Mouse (Mus musculus) intestine, embryonic 16.5 days (tissue): ENCODE results near the gene Pip4k2c. TPM values are rescaled to one million over a fixed set of nuclear protein-coding genes. Genes with fewer than 3 reads are reported as not detected.
A peak's percentile ranks its signal among the peaks of the same experiment; 100 is the strongest.

Experiments used
- ATAC-seq: fragments of 200-750 bp; cut with Nextera tagmentation; 2 replicates; pipeline ENCODE4 v1.8.0; 2017; ENCODE audit warnings: moderate TSS enrichment, moderate library complexity
- H3K27ac ChIP-seq: fragments of 300-500 bp; sonication (generic); 2 replicates; pipeline ENCODE4 v1.5.1; 2014; ENCODE audit warnings: mild to moderate bottlenecking, low read length
- H3K27me3 ChIP-seq: fragments of 300-500 bp; sonication (generic); replicated peaks from 2 replicates; pipeline ENCODE4 v1.6.1; 2014; ENCODE audit warnings: low read length, control low read depth, mixed read lengths; ENCODE audit not compliant: control insufficient read depth, insufficient read depth
- H3K36me3 ChIP-seq: fragments of 300-500 bp; sonication (generic); 2 replicates; pipeline ENCODE4 v1.6.1; 2014; ENCODE audit warnings: low read length, control low read depth; ENCODE audit not compliant: control insufficient read depth, insufficient read depth
- H3K4me1 ChIP-seq: fragments of 300-500 bp; sonication (generic); 2 replicates; pipeline ENCODE4 v1.6.1; 2014; ENCODE audit warnings: low read length, control low read depth, mixed read lengths; ENCODE audit not compliant: control insufficient read depth, insufficient read depth
- H3K4me2 ChIP-seq: fragments of 300-500 bp; sonication (generic); 2 replicates; pipeline ENCODE4 v1.6.1; 2014; ENCODE audit warnings: low read depth, low read length, control low read depth
- H3K4me3 ChIP-seq: fragments of 300-500 bp; sonication (generic); 2 replicates; pipeline ENCODE4 v1.5.1; 2014; ENCODE audit warnings: mild to moderate bottlenecking, low read length
- H3K9ac ChIP-seq: fragments of 300-500 bp; sonication (generic); 2 replicates; pipeline ENCODE4 v1.6.1; 2014; ENCODE audit warnings: low read depth, low read length
- H3K9me3 ChIP-seq: fragments of 300-500 bp; sonication (generic); 2 replicates; pipeline ENCODE4 v1.6.1; 2016; ENCODE audit warnings: low read length, control low read depth; ENCODE audit not compliant: control insufficient read depth
- WGBS: fragments of 180-500 bp; shearing (Covaris S2); extraction: QIAGEN DNeasy Blood & Tissue Kit; methylation state at CpG from one replicate; pipeline ENCODE4 v1.1.7; 2014; 5-methylcytosine and 5-hydroxymethylcytosine counted together
- polyA plus RNA-seq: library from polyadenylated mRNA; unstranded; fragments of >200 nt; fragmentation: Nextera tagmentation; extraction: Ambion mirVana; gene quantifications from 2 replicates; pipeline ENCODE4 v1.2.1, GENCODE M21; 2015

Pip4k2c gene
- 40.3 and 44.5 TPM in 2 replicates for polyA plus RNA-seq

DNA sequence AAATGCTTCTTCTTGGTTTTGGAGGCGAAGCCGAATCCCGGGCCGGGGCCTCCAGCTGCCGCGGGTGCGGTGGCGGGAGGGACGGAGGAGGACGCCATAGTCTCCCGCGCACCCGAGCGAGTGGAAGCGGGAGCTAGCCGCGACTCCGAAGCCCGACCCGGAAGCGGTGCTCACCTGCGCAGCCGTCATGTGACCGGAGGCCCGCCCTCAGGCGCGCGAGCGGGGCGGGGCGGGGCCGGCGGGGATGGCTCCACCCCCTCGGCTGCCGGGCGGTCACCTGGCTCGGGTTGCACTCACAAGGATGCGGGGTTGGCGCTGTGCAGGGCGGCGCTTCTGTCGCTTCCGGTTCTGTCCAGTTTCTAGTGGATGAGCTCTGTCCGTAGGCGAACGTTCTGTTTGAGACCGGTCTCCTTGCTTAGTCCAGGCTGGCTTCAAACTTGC, at the start of gene Pip4k2c:
Pip4k2c (minus strand) TSS at position 172 of the 441 bp plus-strand sequence.
- Histone ChIP-seq H3K9me3 (no peaks in the 10 kb centered on the region), H3K27me3 (no peaks in the 10 kb centered on the region), H3K9ac (peak within 1 kb of the TSS; percentile 87), H3K27ac (peak within 1 kb of the TSS; percentile 76), H3K36me3 (peaks cover 6% of the 10 kb centered on the region; the same call in 1 of the 2 replicates), H3K4me1 (peaks cover 13% of the 10 kb centered on the region; the same call in 1 of the 2 replicates), H3K4me3 (peak within 1 kb of the TSS; percentile 88), H3K4me2 (peak within 1 kb of the TSS; percentile 84)
- peak; percentile 98 for ATAC-seq
- 0% methylated on average over 47 of the region's 47 CpGs for WGBS

GRCm38 (mm10) chr10:127258489-127258888, 47.1 kb upstream of the Pip4k2c start:
- Histone ChIP-seq H3K4me2 (no peak overlapping the region), H3K36me3 (no peaks in the 10 kb centered on the region), H3K9ac (no peak overlapping the region), H3K27ac (no peak overlapping the region), H3K4me1 (peaks cover 5% of the 10 kb centered on the region; the same call in 1 of the 2 replicates), H3K4me3 (no peak overlapping the region), H3K27me3 (peaks cover 5% of the 10 kb centered on the region), H3K9me3 (no peaks in the 10 kb centered on the region)
- no peak for ATAC-seq
- WGBS = 74% methylated on average over 8 of the region's 8 CpGs

DNA sequence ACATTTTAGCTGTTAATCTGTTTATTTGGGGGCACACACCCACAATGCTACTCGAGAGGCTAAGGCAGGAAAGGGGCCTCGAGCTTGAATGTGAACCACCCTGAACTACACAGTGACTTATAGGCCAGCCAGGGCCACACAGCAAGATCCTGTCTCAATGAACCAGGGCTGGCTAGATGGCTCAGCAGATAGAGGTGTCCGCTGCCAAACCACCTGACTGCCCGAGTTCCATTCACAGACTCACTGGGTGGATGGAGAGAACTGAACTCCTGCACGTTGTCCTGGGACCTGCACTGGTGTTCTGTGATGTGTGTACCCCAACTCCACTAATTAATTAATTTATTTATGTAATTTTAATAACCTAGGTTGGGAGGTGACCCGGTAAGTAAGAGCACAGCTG, 46.4 kb upstream of the Pip4k2c start:
- WGBS = 75% methylated on average over 6 of the region's 6 CpGs
- H3K4me2 ChIP-seq = no peak overlapping the region
- H3K27ac ChIP-seq = no peak overlapping the region
- peaks cover 5% of the 10 kb centered on the region for H3K27me3 ChIP-seq
- H3K4me1 ChIP-seq = peaks cover 5% of the 10 kb centered on the region; the same call in 1 of the 2 replicates
- no peak overlapping the region for H3K4me3 ChIP-seq
- no peaks in the 10 kb centered on the region for H3K9me3 ChIP-seq
- no peaks in the 10 kb centered on the region for H3K36me3 ChIP-seq
- H3K9ac ChIP-seq = no peak overlapping the region
- ATAC-seq = no peak

GRCm38 (mm10) chr10:127255625-127256345, 44.4 kb upstream of the Pip4k2c start:
- Histone ChIP-seq H3K4me2 (no peak overlapping the region), H3K27me3 (no peaks in the 10 kb centered on the region), H3K4me3 (no peak overlapping the region), H3K27ac (no peak overlapping the region), H3K9ac (no peak overlapping the region), H3K36me3 (no peaks in the 10 kb centered on the region), H3K9me3 (no peaks in the 10 kb centered on the region), H3K4me1 (no peaks in the 10 kb centered on the region)
- peak; percentile 84 for ATAC-seq
- 20% methylated on average over 14 of the region's 14 CpGs for WGBS

GRCm38 (mm10) chr10:127250810-127251209, 39.4 kb upstream of the Pip4k2c start:
- Histone ChIP-seq H3K9me3 (no peaks in the 10 kb centered on the region), H3K27me3 (no peaks in the 10 kb centered on the region), H3K4me2 (no peak overlapping the region), H3K27ac (no peak overlapping the region), H3K4me3 (no peak overlapping the region), H3K4me1 (no peaks in the 10 kb centered on the region), H3K9ac (no peak overlapping the region), H3K36me3 (no peaks in the 10 kb centered on the region)
- ATAC-seq = no peak
- WGBS = 83% methylated on average over 5 of the region's 5 CpGs

DNA sequence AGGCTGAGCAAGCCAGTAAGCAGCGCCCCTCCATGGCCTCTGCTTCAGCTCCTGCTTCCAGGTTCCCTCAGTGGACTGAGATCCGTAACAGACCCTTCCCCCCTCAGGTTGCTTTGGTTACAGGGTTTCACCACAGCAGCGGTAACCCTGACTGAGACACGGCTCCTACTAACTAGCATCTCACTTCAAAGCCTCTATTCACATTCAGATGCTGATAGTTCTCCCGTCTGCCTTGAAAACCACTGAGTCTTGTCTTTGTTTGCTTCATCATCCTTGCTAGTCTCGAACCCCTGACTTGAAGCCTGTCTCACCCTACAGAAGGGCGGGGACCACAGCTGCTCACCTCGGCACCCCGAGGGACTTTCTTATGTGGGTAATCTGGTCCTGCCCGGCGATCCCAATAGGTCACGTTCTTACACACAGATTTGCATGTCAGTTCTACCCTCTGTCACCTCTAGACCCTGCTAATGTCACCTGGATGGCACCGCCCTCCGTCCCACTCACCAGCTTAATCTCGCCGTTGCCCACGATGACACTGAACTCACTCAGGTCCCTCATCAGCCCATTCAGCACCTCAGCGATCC, 26.9 kb upstream of the Pip4k2c start:
- no peak overlapping the region for H3K4me3 ChIP-seq
- WGBS = 72% methylated on average over 18 of the region's 18 CpGs
- ATAC-seq = no peak
- no peak overlapping the region for H3K9ac ChIP-seq
- no peaks in the 10 kb centered on the region for H3K27me3 ChIP-seq
- H3K27ac ChIP-seq = no peak overlapping the region
- H3K9me3 ChIP-seq = no peaks in the 10 kb centered on the region
- H3K36me3 ChIP-seq = no peaks in the 10 kb centered on the region
- H3K4me2 ChIP-seq = no peak overlapping the region
- no peaks in the 10 kb centered on the region for H3K4me1 ChIP-seq

GRCm38 (mm10) chr10:127236541-127236940, 25.2 kb upstream of the Pip4k2c start:
- Histone ChIP-seq H3K4me2 (no peak overlapping the region), H3K27me3 (no peaks in the 10 kb centered on the region), H3K9me3 (no peaks in the 10 kb centered on the region), H3K36me3 (no peaks in the 10 kb centered on the region), H3K9ac (no peak overlapping the region), H3K4me1 (no peaks in the 10 kb centered on the region), H3K4me3 (no peak overlapping the region), H3K27ac (no peak overlapping the region)
- WGBS = 42% methylated on average over 9 of the region's 9 CpGs
- ATAC-seq = no peak

- Histone ChIP-seq H3K9ac (no peak overlapping the region), H3K4me1 (no peaks in the 10 kb centered on the region)
- peak; percentile 23; the same call in 1 of the 2 replicates for ATAC-seq
These were observed 21.8 kb upstream of the Pip4k2c start for GRCm38 (mm10) chr10:127233141-127233540.

GRCm38 (mm10) chr10:127231741-127232140, 20.4 kb upstream of the Pip4k2c start:
- 80% methylated on average over 14 of the region's 14 CpGs for WGBS
- H3K9me3 ChIP-seq = no peaks in the 10 kb centered on the region
- no peak overlapping the region for H3K9ac ChIP-seq
- no peaks in the 10 kb centered on the region for H3K36me3 ChIP-seq
- no peaks in the 10 kb centered on the region for H3K4me1 ChIP-seq
- 0 out of 2 replicates have a peak, but pooled peaks cover 2% of the 10 kb centered on the region for H3K27me3 ChIP-seq
- no peak for ATAC-seq
- no peak overlapping the region for H3K27ac ChIP-seq
- H3K4me2 ChIP-seq = no peak overlapping the region
- H3K4me3 ChIP-seq = no peak overlapping the region

More at GRCm38 (mm10) chr10:127233141-127233540, 21.8 kb upstream of the Pip4k2c start:
- 0 out of 2 replicates have a peak, but pooled peaks cover 2% of the 10 kb centered on the region for H3K27me3 ChIP-seq
- H3K27ac ChIP-seq = no peak overlapping the region
- H3K4me3 ChIP-seq = no peak overlapping the region
- no peaks in the 10 kb centered on the region for H3K9me3 ChIP-seq
- H3K36me3 ChIP-seq = no peaks in the 10 kb centered on the region
- H3K4me2 ChIP-seq = no peak overlapping the region
- WGBS = 83% methylated on average over 9 of the region's 9 CpGs
